Mouse (Mus musculus) brain, embryonic 14.5 days (tissue): ENCODE measurements around the gene Abca7.

Experiments used
- CTCF ChIP-seq: fragments of 200-500 bp; IDR thresholded peaks from 2 replicates; pipeline ENCODE4 v1.5.1; 2012; ENCODE audit warnings: inconsistent platforms, mild to moderate bottlenecking, moderate library complexity, borderline replicate concordance; ENCODE audit not compliant: insufficient read depth, insufficient read length; ENCODE audit errors: extremely low read depth
- POLR2A ChIP-seq: fragments of 200-500 bp; IDR thresholded peaks from 2 replicates; pipeline ENCODE4 v1.6.1; 2012; ENCODE audit warnings: mild to moderate bottlenecking, inconsistent platforms, borderline replicate concordance; ENCODE audit not compliant: poor library complexity, insufficient read depth, insufficient read length, severe bottlenecking; ENCODE audit errors: extremely low read depth

DNA sequence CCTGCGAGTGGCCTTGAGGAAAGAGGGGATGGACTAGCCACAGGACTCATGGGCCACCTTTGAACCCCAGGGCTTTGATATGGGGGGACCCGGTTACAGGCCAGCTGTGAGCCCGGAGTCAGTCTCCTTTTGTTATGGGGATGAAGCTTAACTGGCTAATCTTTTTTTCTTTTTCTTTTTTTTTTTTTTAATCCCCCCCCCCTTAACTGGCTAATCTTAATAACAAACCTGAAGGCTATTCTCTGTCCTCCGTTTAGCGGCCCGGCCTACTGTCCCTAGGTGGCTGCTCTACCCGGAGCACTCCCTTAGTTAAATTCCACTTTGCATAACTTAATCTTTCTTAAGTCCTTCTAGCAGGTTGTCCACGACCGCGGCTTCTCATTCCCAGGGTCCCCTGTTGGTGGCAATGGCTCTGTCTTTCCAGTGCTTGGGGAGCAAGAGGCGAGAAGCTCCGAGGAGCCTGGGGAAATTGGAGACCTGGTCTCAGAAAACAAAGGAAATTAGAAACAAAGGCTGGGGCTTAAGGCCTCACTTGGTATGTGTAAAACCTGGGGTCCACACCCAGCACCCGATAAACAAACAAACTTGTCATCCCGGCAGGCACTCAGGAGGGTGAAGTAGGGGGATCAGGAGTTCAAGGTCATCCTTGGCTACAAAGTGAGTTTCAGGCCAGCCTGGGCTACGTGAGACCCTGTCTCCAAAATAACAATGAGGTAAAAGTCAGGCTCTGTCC lies 54.8 kb downstream of the Abca7 start:
- TF ChIP-seq CTCF, result no peak
- TF ChIP-seq POLR2A, result no peak
